Mouse (Mus musculus) central nervous system, embryonic 18 days (tissue): ENCODE data around the gene Ak6. TPM values are rescaled to one million over a fixed set of nuclear protein-coding genes. Genes with fewer than 3 reads are reported as not detected.

Experiments used
- polyA plus RNA-seq: library from polyadenylated mRNA; depleted of rRNA; stranded (reverse); fragments of >200 nt; gene quantifications from 2 replicates; pipeline ENCODE4 v1.2.3, GENCODE M21; 2012; rRNA removed

The Ak6 gene
- polyA plus RNA-seq: 260 and 268 TPM in 2 replicates

DNA sequence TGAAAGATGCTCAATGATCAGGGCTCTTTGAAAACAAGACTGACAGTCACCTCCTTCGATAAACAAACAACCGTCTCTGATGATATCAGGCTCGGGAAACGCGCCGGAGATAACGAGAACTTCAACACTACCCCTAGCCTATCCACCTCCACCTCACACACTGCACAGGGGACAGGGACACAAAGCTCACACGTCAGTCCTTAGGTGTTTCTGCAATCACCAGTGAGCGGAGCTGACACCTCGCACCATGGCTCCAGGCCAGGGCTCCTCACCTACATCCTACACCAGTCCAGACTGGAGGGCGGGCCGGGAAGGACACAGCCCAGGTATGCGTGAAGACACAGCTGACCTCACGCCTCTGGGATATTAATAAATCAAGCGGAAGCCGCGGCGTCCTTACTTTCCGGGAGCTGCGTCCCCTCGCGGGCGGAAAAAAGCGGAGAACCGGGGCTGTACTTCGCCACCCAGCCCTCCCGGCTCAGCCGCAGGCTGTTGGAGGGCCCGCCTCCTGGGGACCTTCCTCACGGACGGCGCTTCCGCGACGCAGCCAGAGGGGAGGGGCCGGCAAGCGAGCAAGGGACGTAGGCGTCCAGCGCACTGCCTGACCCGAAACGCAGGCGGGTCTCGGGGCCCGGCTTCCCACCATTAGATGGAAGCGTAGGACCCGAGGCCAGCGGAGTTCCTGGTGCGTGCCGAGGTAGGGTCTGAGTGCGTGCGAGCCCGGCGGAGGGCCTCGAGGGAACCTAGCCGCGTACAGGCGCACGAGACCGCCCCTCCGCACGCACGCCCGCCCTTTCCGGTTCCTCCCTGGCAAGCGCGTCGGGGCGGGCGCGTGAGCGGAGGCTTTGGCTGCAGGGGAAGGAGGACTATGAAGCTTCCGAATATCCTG lies at the start of gene Ak6, which contains the start of gene Rad17:
Gene Ak6, plus strand, starts transcription at position 430 of the 889 bp plus-strand sequence.
Gene Rad17, minus strand, starts transcription at position 502 of the 889 bp plus-strand sequence.

DNA sequence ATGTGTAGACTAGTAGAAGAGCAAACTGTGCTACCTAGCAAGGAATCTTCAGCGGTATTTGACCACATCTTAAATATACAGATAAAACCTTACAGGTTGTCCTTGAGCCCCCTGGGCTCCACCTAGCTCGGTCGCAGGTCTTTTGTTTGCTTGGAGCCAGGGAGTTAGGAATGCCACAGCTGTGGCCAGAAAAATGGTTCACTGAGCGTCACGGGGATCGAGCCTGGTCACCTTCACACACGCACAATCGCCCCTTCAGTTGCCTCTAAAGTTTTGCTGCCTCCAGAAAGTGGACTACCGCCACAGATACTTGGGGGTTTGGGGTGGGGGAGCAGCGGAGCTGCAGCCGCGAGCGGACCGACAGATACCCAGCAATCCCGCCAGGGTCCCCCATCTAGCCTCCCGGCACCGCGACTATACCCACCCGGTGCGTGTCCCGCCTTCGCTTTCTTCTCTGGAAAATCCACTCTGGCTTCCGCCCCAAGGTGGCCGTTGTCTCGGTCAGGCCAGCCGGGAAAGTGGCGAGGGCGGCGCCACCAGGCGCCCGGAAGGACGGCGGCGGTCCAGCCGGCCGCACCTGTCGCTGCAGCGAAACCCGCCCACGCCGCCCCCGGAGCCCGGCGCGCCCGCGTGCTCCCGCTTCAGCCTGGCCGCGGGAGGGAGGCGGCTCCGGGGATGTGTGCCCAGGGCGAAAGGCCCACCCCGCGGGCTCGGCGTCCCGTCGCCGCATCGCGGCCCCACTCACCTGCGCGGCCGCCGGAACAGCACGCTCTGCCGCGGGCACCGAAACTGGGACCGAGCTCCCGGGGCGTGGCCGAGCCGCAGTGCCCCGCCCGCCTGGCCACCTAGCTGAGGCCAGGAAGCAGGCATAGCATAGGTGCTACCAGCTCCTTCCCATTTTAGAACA lies 34.3 kb upstream of the Ak6 start, which contains the start of gene Marveld2:
Gene Marveld2, minus strand, starts transcription at position 791 of the 907 bp plus-strand sequence.

DNA sequence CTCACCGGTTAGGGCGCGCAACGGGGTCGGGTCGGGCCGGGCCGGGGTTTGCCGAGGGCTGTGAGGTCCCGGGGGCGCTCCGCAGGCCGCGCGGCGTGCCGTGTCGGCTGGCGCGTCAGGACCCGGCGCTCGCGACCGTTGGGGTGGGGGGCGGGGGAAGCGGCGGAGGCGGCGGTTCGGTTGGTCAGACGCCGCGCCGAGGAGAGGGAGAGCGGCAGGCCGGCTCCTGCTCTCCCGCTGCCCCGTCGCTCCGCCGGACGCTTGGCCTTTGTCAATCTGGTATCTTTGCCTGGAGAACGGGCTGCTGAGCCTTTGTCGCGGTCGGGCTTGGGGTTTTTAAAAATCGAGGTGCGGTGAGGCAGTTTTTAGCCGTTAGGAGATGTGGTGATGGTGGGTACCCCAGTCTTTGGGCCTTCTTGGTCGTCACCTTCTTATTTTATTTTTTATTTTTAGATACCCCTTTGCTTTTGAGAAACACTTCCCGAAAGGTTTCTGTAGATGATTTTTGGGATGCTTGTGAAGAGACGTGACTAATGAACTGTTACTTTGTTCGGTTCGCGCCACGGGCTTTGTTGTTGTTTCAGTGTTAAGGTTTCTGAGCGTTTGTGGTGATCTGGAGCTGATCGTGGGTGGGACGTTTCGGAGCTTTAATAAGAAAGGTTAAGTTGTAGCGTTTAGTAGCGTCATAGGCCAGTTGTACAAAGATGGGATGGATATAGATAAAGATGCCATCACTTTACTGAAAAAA lies 834 bp downstream of the Ak6 start, which contains the start of gene Taf9:
Gene Taf9, plus strand, starts transcription at position 141 of the 748 bp plus-strand sequence.

GRCm38 (mm10) chr13:100669291-100670022 lies 18.7 kb downstream of the Ak6 start, which contains the start of gene Ccdc125:
Ccdc125 (plus strand) TSS chr13:100669717.

Other genes starting within 250 kb of the Ak6 start
- 0.09 and 0.11 TPM in 2 replicates for gene Naip1, start 198.1 kb upstream of the Ak6 start, polyA plus RNA-seq
- gene Gtf2h2, start 158.4 kb upstream of the Ak6 start, polyA plus RNA-seq: 75.2 and 75.9 TPM in 2 replicates
- gene Ocln, start 98.3 kb upstream of the Ak6 start, polyA plus RNA-seq: 5.2 and 6.2 TPM in 2 replicates
- 1.7 and 2.6 TPM in 2 replicates for gene Marveld2, start 34.0 kb upstream of the Ak6 start, polyA plus RNA-seq
- 15.1 and 15.9 TPM in 2 replicates for gene Rad17, start 72 bp downstream of the Ak6 start, polyA plus RNA-seq
- 26.5 and 27.3 TPM in 2 replicates for gene Taf9, start 600 bp downstream of the Ak6 start, polyA plus RNA-seq
- gene Ccdc125, start 18.7 kb downstream of the Ak6 start, polyA plus RNA-seq: 0.75 and 0.84 TPM in 2 replicates
- 24.3 and 27.6 TPM in 2 replicates for gene Cdk7, start 80.0 kb downstream of the Ak6 start, polyA plus RNA-seq
- 77.6 and 80.6 TPM in 2 replicates for gene Mrps36, start 93.7 kb downstream of the Ak6 start, polyA plus RNA-seq
- gene Cenph, start 124.9 kb downstream of the Ak6 start, polyA plus RNA-seq: 5.6 and 6.2 TPM in 2 replicates
- gene Ccnb1, start 135.6 kb downstream of the Ak6 start, polyA plus RNA-seq: 25.8 and 28.5 TPM in 2 replicates
- 38.6 and 40.0 TPM in 2 replicates for gene Slc30a5, start 182.4 kb downstream of the Ak6 start, polyA plus RNA-seq